Mouse (Mus musculus) megakaryocyte, embryonic 14.5 days (primary cell): ENCODE measurements at regions not wholly inside any gene's neighbourhood (a gene's known extent, or its start where the extent isn't known, plus 50 kb on each side); places are given as distances from the start of the nearest gene placed in this dataset.

Source experiments
- H3K27me3 ChIP-seq: replicated peaks from 2 replicates; pipeline ENCODE3; 2012; ENCODE audit warnings: inconsistent platforms
- H3K36me3 ChIP-seq: replicated peaks from 2 replicates; pipeline ENCODE3; 2012; ENCODE audit warnings: low read length, inconsistent platforms, mixed read lengths
- H3K4me1 ChIP-seq: 2 replicates; pipeline ENCODE4 v1.6.1; 2012; ENCODE audit warnings: inconsistent platforms
- H3K4me3 ChIP-seq: replicated peaks from 2 replicates; pipeline ENCODE3; 2012; ENCODE audit warnings: moderate library complexity, mild to moderate bottlenecking, inconsistent platforms
- H3K9me3 ChIP-seq: 2 replicates; pipeline ENCODE4 v1.6.1; 2012; ENCODE audit warnings: inconsistent platforms
- FLI1 ChIP-seq: IDR thresholded peaks from 2 replicates; pipeline ENCODE4 v1.6.1; 2012; ENCODE audit warnings: low read length, inconsistent platforms, mixed read lengths
- GATA1 ChIP-seq: IDR thresholded peaks from 3 replicates; pipeline ENCODE4 v1.6.1; 2012; ENCODE audit warnings: mixed read lengths, low read length, inconsistent platforms, borderline replicate concordance

DNA sequence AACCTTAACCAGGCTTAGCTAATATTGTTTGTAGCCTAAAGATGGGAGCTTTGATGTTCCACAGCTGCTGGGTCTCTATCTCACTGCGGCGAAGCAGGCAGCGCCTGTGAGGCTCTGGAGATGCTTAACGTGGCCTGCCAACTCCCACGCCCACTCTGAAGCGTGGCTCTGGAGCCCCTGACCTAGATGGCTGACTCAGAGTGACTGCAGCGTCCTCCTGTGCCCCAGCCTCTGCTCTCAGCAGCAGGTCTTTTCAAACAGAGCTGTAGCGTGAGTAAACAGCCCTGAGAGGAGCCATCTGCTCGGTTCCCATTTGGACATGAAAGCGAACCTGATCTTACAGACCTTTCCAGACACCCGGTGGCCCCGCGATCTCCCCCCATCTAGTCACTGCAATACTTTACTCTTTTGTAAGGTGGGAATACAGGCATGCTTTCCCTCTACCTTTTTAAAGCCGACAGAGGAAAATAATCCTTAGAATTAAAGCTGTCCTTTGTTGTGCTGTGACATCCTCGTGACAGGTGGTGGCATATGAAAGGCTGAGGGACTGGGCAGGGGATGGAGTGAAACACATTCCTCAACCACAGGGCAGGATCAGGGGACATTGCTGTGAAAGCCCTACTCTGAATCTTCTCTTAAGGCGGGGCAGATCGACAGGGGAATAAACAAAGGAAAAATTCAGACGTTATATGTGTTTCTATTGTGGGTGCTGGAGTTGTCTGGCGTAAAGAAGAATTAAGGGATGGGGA, 1723.0 kb upstream of the Gm7489 start:
- Histone ChIP-seq H3K4me3 (no peak overlapping the region), H3K36me3 (no peaks in the 10 kb centered on the region), H3K4me1 (peaks cover 10% of the 10 kb centered on the region), H3K9me3 (no peaks in the 10 kb centered on the region), H3K27me3 (peaks cover 2% of the 10 kb centered on the region)
- TF ChIP-seq FLI1 (no peak), GATA1 (no peak)

DNA sequence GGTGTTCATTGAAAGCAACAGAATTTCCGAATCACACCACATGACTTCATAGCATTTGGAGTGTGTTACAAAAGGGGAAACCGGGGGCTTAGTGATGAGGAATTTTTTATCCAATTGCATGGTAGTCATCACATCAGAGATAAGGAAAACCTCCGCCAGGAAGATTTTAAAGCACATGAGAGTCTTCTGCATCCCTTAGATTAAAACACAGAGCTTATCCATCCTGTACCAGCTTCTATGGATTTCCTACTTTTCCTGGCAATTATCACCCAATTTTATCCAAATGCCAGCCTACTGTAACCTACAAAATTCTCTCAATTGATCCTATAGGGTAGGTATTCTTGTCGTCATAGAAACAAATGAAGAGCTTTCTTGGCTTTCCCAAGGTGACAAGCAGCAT, 1718.6 kb upstream of the Gm7489 start:
- no peaks in the 10 kb centered on the region for H3K27me3 ChIP-seq
- H3K4me3 ChIP-seq = no peak overlapping the region
- TF ChIP-seq GATA1 = no peak
- no peak for TF ChIP-seq FLI1
- no peaks in the 10 kb centered on the region for H3K9me3 ChIP-seq
- peaks cover 6% of the 10 kb centered on the region for H3K4me1 ChIP-seq
- no peaks in the 10 kb centered on the region for H3K36me3 ChIP-seq

DNA sequence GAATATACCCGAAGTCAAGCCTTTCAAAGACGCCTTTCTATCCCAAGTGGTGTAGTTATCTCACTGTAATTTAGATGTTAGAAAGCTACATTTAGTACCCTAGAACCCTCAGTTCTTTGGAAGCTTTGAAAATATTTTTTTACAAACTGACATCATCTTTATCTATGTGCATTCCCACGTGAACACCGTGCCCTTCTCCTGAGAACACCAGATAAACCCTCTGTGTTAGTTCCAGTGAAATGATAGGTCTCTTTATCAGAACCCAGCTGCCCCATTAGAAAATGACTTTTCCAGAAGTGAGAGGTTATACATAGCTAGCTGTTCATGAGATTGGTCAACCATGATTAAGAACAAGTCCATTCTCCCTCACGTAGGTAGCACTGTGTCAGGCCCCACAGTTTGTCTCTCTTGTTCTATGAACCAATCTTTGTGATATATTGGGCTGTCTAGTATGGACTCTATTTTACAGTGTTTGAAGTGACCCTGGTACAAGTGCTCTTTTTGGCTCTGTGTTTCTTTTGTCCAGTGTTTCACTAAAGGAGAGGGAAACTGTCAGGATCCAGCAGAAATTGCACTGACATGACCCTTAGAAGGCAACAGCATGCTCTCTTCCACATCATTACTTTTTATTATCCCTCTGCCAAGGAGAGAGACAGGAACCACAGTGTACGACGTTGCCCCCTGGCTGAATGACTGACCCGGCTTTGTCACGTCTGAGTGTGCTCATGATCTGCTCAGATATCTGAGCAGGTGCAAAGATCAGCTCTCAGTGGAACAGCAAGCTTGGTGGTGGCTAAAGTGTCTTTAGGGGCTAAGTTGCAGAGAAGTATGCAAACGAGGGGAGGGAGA, 1717.9 kb upstream of the Gm7489 start:
- peaks cover 6% of the 10 kb centered on the region for H3K4me1 ChIP-seq
- no peak overlapping the region for H3K4me3 ChIP-seq
- H3K36me3 ChIP-seq = no peaks in the 10 kb centered on the region
- H3K27me3 ChIP-seq = no peaks in the 10 kb centered on the region
- H3K9me3 ChIP-seq = no peaks in the 10 kb centered on the region
- TF ChIP-seq FLI1 (no peak), GATA1 (no peak)

DNA sequence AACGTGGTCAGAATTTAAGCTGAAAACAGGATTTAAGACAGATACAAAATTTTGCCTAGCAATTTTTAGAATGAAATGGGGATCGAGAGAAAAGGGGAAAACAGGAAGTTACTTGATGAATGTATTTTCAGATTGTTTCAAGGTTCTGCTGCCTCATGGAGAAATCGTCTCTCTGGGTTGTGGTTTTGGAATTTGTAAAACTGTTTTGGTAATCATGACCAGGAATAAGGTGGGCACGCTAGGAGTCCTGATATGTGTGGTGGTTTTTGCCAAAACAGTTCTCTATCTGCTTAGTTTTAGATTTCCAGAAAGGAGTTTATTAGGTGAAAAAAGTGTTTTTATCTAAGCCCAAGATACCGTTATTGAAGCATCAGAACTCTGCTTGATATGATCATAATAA, 1716.9 kb upstream of the Gm7489 start:
- H3K36me3 ChIP-seq = no peaks in the 10 kb centered on the region
- H3K4me1 ChIP-seq = peaks cover 6% of the 10 kb centered on the region
- no peaks in the 10 kb centered on the region for H3K9me3 ChIP-seq
- TF ChIP-seq FLI1 (no peak), GATA1 (no peak)
- no peaks in the 10 kb centered on the region for H3K27me3 ChIP-seq
- no peak overlapping the region for H3K4me3 ChIP-seq

DNA sequence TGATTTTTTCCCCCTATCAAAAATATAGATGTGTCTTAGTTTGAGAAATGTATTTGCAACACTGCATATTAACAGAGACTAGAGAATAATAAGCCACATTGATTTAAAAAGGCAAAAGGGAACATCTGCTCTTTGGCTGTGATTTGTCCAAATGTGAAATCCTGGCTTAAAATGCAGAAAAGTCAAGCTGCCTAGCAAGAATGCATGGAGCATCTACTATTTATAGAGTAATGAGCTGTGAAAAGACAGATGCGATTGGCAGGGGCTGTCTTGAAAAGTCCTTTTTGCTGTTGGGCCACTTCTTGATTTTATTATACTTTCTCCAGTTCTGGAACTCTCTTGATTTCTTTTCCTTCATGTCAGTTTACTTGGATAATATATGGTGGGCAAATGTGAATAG, 1707.8 kb upstream of the Gm7489 start:
- TF ChIP-seq FLI1 = no peak
- no peak for TF ChIP-seq GATA1
- Histone ChIP-seq H3K27me3 (no peaks in the 10 kb centered on the region), H3K36me3 (no peaks in the 10 kb centered on the region), H3K9me3 (no peaks in the 10 kb centered on the region), H3K4me1 (no peaks in the 10 kb centered on the region), H3K4me3 (no peak overlapping the region)

DNA sequence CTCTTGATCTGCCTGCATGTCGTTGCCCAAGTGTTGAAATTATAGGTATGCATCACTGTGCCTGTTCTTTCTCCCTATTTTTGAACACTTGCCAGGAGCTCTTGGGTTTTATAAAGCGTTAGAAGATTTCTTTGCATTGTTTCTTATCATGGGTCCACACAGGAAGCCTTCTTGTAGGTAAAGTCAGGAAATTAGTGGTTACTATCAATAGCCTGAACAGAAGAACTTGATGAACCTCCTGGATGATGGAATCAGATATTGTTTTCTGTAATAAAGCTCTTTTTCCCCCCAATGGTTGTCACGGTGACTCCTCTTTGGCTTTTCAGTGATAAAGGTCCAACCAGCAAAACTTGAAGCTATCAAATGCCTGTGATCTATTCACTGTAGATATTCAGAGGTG, 1706.0 kb upstream of the Gm7489 start:
- Histone ChIP-seq H3K4me3 (no peak overlapping the region), H3K9me3 (no peaks in the 10 kb centered on the region), H3K36me3 (no peaks in the 10 kb centered on the region), H3K27me3 (no peaks in the 10 kb centered on the region), H3K4me1 (no peaks in the 10 kb centered on the region)
- TF ChIP-seq GATA1 = no peak
- TF ChIP-seq FLI1 = no peak

DNA sequence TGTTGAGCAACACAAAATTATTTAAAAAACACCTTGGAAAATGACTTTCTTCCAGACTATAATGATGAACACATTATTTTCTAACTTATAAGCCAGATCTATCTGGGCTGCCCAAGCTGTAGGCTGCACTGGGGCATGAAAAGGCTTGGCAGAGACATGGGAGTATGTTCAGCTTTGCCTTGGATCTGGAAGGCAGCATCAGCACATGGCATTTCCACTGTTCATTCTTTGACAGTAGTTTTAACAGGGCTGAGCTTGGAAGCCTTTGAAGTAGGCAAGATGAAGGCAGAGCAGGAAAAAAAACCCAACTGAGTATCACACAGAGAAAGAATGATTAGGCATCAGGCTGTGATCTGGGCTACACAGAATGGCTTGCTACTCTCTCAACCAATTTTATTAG, 1705.3 kb upstream of the Gm7489 start:
- no peak overlapping the region for H3K4me3 ChIP-seq
- TF ChIP-seq GATA1 = no peak
- no peak for TF ChIP-seq FLI1

DNA sequence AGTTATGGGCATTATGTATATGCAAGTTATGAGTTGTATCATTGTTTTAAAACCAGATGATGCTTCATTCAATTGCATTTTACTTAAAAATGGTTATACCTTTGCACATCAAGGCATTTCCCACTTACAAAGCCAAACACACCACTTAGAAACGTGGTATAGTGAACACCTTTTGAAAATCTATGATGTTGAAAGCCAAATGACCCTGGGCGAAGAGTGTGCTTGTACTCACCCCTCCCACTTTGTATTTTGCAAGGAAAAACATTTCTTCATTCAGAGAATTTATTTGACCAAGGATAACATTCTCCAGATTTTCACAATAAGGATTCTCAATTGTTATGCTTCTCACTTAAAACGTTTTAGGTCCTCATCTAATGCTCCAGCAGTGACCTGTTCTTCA, 1693.5 kb upstream of the Gm7489 start:
- H3K27me3 ChIP-seq = no peaks in the 10 kb centered on the region
- no peaks in the 10 kb centered on the region for H3K4me1 ChIP-seq
- H3K4me3 ChIP-seq = no peak overlapping the region
- H3K9me3 ChIP-seq = no peaks in the 10 kb centered on the region
- H3K36me3 ChIP-seq = no peaks in the 10 kb centered on the region
- no peak for TF ChIP-seq FLI1
- TF ChIP-seq GATA1 = no peak

More for the DNA sequence above, 1705.3 kb upstream of the Gm7489 start:
- Histone ChIP-seq H3K4me1 (no peaks in the 10 kb centered on the region), H3K36me3 (no peaks in the 10 kb centered on the region), H3K9me3 (no peaks in the 10 kb centered on the region), H3K27me3 (no peaks in the 10 kb centered on the region)

DNA sequence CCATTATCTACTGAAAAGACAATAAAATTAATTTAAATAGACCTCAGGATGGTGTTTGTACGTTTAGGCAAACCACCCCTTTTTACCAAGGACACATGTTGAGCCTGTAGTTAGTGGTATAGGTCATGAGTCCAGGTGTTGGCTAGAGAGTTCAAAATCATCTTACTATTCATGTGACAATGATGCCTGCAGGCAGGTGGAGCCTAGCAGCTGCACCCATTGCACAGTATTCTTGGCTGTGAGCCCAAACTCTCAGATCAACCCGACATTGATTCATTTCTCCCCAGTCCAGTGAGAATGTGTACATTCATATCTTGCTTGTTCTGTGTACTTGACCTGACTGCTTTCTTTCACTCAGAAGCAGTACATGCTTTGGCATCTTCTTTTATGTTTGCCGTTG, 1677.4 kb upstream of the Gm7489 start:
- TF ChIP-seq GATA1 (no peak), FLI1 (no peak)
- no peaks in the 10 kb centered on the region for H3K9me3 ChIP-seq
- H3K4me1 ChIP-seq = no peaks in the 10 kb centered on the region
- no peaks in the 10 kb centered on the region for H3K36me3 ChIP-seq
- H3K27me3 ChIP-seq = no peaks in the 10 kb centered on the region
- H3K4me3 ChIP-seq = no peak overlapping the region

DNA sequence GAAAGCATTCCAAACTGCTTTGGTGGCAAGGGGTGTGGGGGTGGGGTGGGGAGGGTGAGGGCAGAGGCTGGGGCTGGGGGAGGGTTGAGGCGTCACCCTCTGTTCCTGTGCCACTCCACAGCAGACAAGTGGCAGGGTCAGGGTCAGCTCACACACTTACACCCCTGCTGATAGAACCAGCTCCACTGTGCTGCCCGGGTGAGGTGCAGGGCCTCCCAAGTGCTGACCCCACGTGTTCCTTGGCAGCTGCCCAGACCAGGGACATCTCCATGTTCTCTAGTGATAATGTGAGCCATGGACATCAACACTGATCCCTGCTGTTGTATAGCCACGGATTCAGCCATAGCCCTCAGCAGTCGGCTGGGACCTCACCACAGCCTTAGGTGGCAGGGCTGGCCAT, 1652.3 kb upstream of the Gm7489 start:
- no peaks in the 10 kb centered on the region for H3K36me3 ChIP-seq
- H3K4me3 ChIP-seq = peak overlapping the region; percentile 23
- H3K27me3 ChIP-seq = no peaks in the 10 kb centered on the region
- peaks cover 13% of the 10 kb centered on the region for H3K4me1 ChIP-seq
- peaks cover 7% of the 10 kb centered on the region; the same call in 1 of the 2 replicates for H3K9me3 ChIP-seq
- TF ChIP-seq GATA1 = no peak
- TF ChIP-seq FLI1 = no peak
